Mouse (Mus musculus) midbrain, embryonic 12.5 days (tissue): ENCODE data around the gene Dock10. TPM values are rescaled to one million over a fixed set of nuclear protein-coding genes. Genes with fewer than 3 reads are reported as not detected.
"Not testable (repeated sequence)": the region's sequence is repeated elsewhere in the genome, so short reads cannot be mapped to it uniquely, and the experiment has no call there.

ENCODE experiments used
- ATAC-seq: fragments of 200-750 bp; cut with Nextera tagmentation; 2 replicates; pipeline ENCODE4 v1.8.0; 2017; ENCODE audit warnings: low read depth, moderate TSS enrichment, moderate library complexity; ENCODE audit not compliant: low FRiP score
- H3K27ac ChIP-seq: fragments of 300-500 bp; sonication (generic); replicated peaks from 2 replicates; pipeline ENCODE4 v1.5.1; 2016; ENCODE audit warnings: mild to moderate bottlenecking
- H3K27me3 ChIP-seq: fragments of 300-500 bp; sonication (generic); 2 replicates; pipeline ENCODE4 v1.6.1; 2016; ENCODE audit warnings: mild to moderate bottlenecking
- H3K36me3 ChIP-seq: fragments of 300-500 bp; sonication (generic); 2 replicates; pipeline ENCODE4 v1.6.1; 2016
- H3K4me1 ChIP-seq: fragments of 300-500 bp; sonication (generic); 2 replicates; pipeline ENCODE4 v1.6.1; 2016
- H3K4me2 ChIP-seq: fragments of 300-500 bp; sonication (generic); replicated peaks from 2 replicates; pipeline ENCODE4 v1.6.1; 2016; ENCODE audit warnings: mild to moderate bottlenecking, moderate library complexity
- H3K4me3 ChIP-seq: fragments of 300-500 bp; sonication (generic); 2 replicates; pipeline ENCODE4 v1.5.1; 2016; ENCODE audit warnings: mild to moderate bottlenecking
- H3K9ac ChIP-seq: fragments of 300-500 bp; sonication (generic); replicated peaks from 2 replicates; pipeline ENCODE4 v1.6.1; 2016; ENCODE audit warnings: mild to moderate bottlenecking, moderate library complexity
- H3K9me3 ChIP-seq: fragments of 300-500 bp; sonication (generic); 2 replicates; pipeline ENCODE4 v1.6.1; 2016; ENCODE audit warnings: mild to moderate bottlenecking
- WGBS: fragments of 180-500 bp; shearing (Covaris S2); methylation state at CpG from one replicate; pipeline ENCODE4 v1.1.7; 2016; 5-methylcytosine and 5-hydroxymethylcytosine counted together
- polyA plus RNA-seq: library from polyadenylated mRNA; unstranded; fragments of >200 nt; fragmentation: Nextera tagmentation; extraction: Ambion mirVana; gene quantifications from 2 replicates; pipeline ENCODE4 v1.2.1, GENCODE M21; 2016

The Dock10 gene
- polyA plus RNA-seq, 1 experiment from 2014 or later: 2.7 TPM

GRCm38 (mm10) chr1:80756060-80756439 is 2.3 kb downstream of the Dock10 start:
- no peak overlapping the region for H3K27ac ChIP-seq
- WGBS: 39% methylated on average over 2 of the region's 2 CpGs
- peaks cover 17% of the 10 kb centered on the region for H3K4me1 ChIP-seq

GRCm38 (mm10) chr1:80755296-80756059 is 2.8 kb downstream of the Dock10 start:
- Histone ChIP-seq H3K36me3 (no peaks in the 10 kb centered on the region), H3K9ac (no peak overlapping the region), H3K4me1 (peaks cover 17% of the 10 kb centered on the region), H3K27me3 (peaks cover 35% of the 10 kb centered on the region), H3K4me2 (no peak overlapping the region), H3K4me3 (no peak overlapping the region), H3K9me3 (no peaks in the 10 kb centered on the region), H3K27ac (no peak overlapping the region)
- 91% methylated on average over 7 of the region's 7 CpGs for WGBS
- ATAC-seq: no peak

More at GRCm38 (mm10) chr1:80756060-80756439, 2.3 kb downstream of the Dock10 start:
- no peak for ATAC-seq
- no peak overlapping the region for H3K9ac ChIP-seq
- no peak overlapping the region for H3K4me2 ChIP-seq
- peaks cover 35% of the 10 kb centered on the region for H3K27me3 ChIP-seq
- no peaks in the 10 kb centered on the region for H3K9me3 ChIP-seq
- H3K36me3 ChIP-seq: no peaks in the 10 kb centered on the region
- H3K4me3 ChIP-seq: no peak overlapping the region

- not testable (repeated sequence) for H3K27me3 ChIP-seq, ATAC-seq, H3K4me3 ChIP-seq, H3K4me2 ChIP-seq, H3K9me3 ChIP-seq, H3K36me3 ChIP-seq, H3K27ac ChIP-seq, H3K9ac ChIP-seq, H3K4me1 ChIP-seq
- 95% methylated on average over 2 of the region's 2 CpGs for WGBS
Observed at GRCm38 (mm10) chr1:80749122-80749521, 9.2 kb downstream of the Dock10 start.

GRCm38 (mm10) chr1:80746691-80747463 is 11.4 kb downstream of the Dock10 start:
- H3K4me3 ChIP-seq: no peak overlapping the region
- H3K9ac ChIP-seq: no peak overlapping the region
- H3K27me3 ChIP-seq: no peaks in the 10 kb centered on the region
- H3K36me3 ChIP-seq: no peaks in the 10 kb centered on the region
- 55% methylated on average over 2 of the region's 2 CpGs for WGBS
- no peak overlapping the region for H3K27ac ChIP-seq
- H3K4me2 ChIP-seq: no peak overlapping the region
- H3K9me3 ChIP-seq: no peaks in the 10 kb centered on the region
- ATAC-seq: no peak
- no peaks in the 10 kb centered on the region for H3K4me1 ChIP-seq

GRCm38 (mm10) chr1:80746195-80746594 is 12.1 kb downstream of the Dock10 start:
- Histone ChIP-seq H3K36me3 (no peaks in the 10 kb centered on the region), H3K4me2 (no peak overlapping the region), H3K4me3 (no peak overlapping the region), H3K27me3 (no peaks in the 10 kb centered on the region), H3K4me1 (no peaks in the 10 kb centered on the region), H3K27ac (no peak overlapping the region), H3K9ac (no peak overlapping the region), H3K9me3 (no peaks in the 10 kb centered on the region)
- 88% methylated on average over 6 of the region's 6 CpGs for WGBS
- no peak for ATAC-seq

- ATAC-seq: no peak
- no peak overlapping the region for H3K27ac ChIP-seq
- H3K36me3 ChIP-seq: no peaks in the 10 kb centered on the region
- H3K4me3 ChIP-seq: no peak overlapping the region
- no peaks in the 10 kb centered on the region for H3K27me3 ChIP-seq
- no peaks in the 10 kb centered on the region for H3K9me3 ChIP-seq
- 18% methylated on average over 1 of the region's 1 CpGs for WGBS
- 0 out of 2 replicates have a peak, but pooled peaks cover 4% of the 10 kb centered on the region for H3K4me1 ChIP-seq
- H3K4me2 ChIP-seq: no peak overlapping the region
- no peak overlapping the region for H3K9ac ChIP-seq
Observed at GRCm38 (mm10) chr1:80739472-80739871, 18.9 kb downstream of the Dock10 start.

GRCm38 (mm10) chr1:80737812-80738391 is 20.4 kb downstream of the Dock10 start:
- 0 out of 2 replicates have a peak, but pooled peaks cover 4% of the 10 kb centered on the region for H3K4me1 ChIP-seq
- H3K27me3 ChIP-seq: no peaks in the 10 kb centered on the region
- no peaks in the 10 kb centered on the region for H3K9me3 ChIP-seq
- no peaks in the 10 kb centered on the region for H3K36me3 ChIP-seq
- H3K4me2 ChIP-seq: no peak overlapping the region
- 83% methylated on average over 5 of the region's 5 CpGs for WGBS
- H3K9ac ChIP-seq: no peak overlapping the region
- no peak overlapping the region for H3K27ac ChIP-seq
- ATAC-seq: no peak
- no peak overlapping the region for H3K4me3 ChIP-seq

GRCm38 (mm10) chr1:80730582-80730981 is 27.7 kb downstream of the Dock10 start:
- H3K4me3 ChIP-seq: no peak overlapping the region
- ATAC-seq: no peak
- H3K36me3 ChIP-seq: no peaks in the 10 kb centered on the region
- H3K9me3 ChIP-seq: no peaks in the 10 kb centered on the region
- no peak overlapping the region for H3K4me2 ChIP-seq
- H3K4me1 ChIP-seq: no peaks in the 10 kb centered on the region
- no peaks in the 10 kb centered on the region for H3K27me3 ChIP-seq
- 80% methylated on average over 5 of the region's 5 CpGs for WGBS
- no peak overlapping the region for H3K27ac ChIP-seq
- no peak overlapping the region for H3K9ac ChIP-seq

GRCm38 (mm10) chr1:80730174-80730573 is 28.2 kb downstream of the Dock10 start:
- Histone ChIP-seq H3K36me3 (no peaks in the 10 kb centered on the region), H3K4me2 (no peak overlapping the region), H3K27me3 (no peaks in the 10 kb centered on the region), H3K9me3 (no peaks in the 10 kb centered on the region), H3K4me3 (no peak overlapping the region), H3K4me1 (no peaks in the 10 kb centered on the region), H3K9ac (no peak overlapping the region), H3K27ac (no peak overlapping the region)
- WGBS: 93% methylated on average over 4 of the region's 4 CpGs
- ATAC-seq: no peak

- H3K27ac ChIP-seq: no peak overlapping the region
- WGBS: 58% methylated on average over 1 of the region's 1 CpGs
- H3K4me3 ChIP-seq: no peak overlapping the region
- no peak for ATAC-seq
- H3K27me3 ChIP-seq: no peaks in the 10 kb centered on the region
- no peaks in the 10 kb centered on the region for H3K9me3 ChIP-seq
- no peaks in the 10 kb centered on the region for H3K4me1 ChIP-seq
- H3K9ac ChIP-seq: no peak overlapping the region
- no peak overlapping the region for H3K4me2 ChIP-seq
- H3K36me3 ChIP-seq: no peaks in the 10 kb centered on the region
Observed at GRCm38 (mm10) chr1:80728183-80728582, 30.1 kb downstream of the Dock10 start.

GRCm38 (mm10) chr1:80727403-80727802 is 30.9 kb downstream of the Dock10 start:
- 83% methylated on average over 4 of the region's 4 CpGs for WGBS

GRCm38 (mm10) chr1:80722647-80723046 is 35.7 kb downstream of the Dock10 start:
- Histone ChIP-seq H3K4me2 (no peak overlapping the region), H3K36me3 (no peaks in the 10 kb centered on the region), H3K4me1 (no peaks in the 10 kb centered on the region), H3K9me3 (no peaks in the 10 kb centered on the region), H3K9ac (no peak overlapping the region), H3K27me3 (no peaks in the 10 kb centered on the region), H3K4me3 (no peak overlapping the region), H3K27ac (no peak overlapping the region)
- 26% methylated on average over 4 of the region's 4 CpGs for WGBS
- ATAC-seq: no peak

More at GRCm38 (mm10) chr1:80727403-80727802, 30.9 kb downstream of the Dock10 start:
- ATAC-seq: no peak
- H3K27me3 ChIP-seq: no peaks in the 10 kb centered on the region
- H3K4me3 ChIP-seq: no peak overlapping the region
- H3K4me1 ChIP-seq: no peaks in the 10 kb centered on the region
- no peak overlapping the region for H3K4me2 ChIP-seq
- H3K27ac ChIP-seq: no peak overlapping the region
- H3K36me3 ChIP-seq: no peaks in the 10 kb centered on the region
- no peak overlapping the region for H3K9ac ChIP-seq
- no peaks in the 10 kb centered on the region for H3K9me3 ChIP-seq
